In the genomic region with DNA sequence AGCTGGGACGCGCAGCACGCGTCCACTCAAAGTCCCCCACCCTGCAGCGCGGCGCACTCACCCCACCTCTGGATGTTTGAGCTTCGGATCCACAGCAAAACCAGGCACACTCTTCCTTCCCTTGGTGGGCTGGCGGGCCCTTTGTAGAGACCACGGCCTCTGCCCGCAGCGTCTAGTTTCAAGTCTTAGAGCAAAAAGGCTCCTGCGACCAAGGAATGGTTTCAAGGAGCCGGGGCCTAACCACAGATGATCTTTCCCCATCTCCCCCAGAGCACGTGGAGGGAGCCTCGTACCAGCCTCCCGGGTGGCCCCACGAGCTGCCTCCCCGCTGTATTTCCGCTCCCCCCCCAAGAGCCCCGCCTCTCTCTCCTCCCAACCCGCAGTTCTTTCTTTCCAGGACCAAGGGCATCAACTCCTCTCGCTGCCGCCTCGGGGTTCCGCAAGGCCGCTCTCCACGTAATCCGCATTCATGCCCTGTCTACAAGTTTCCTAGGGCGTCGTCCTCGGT, we compare ENCODE assay signal across 13 mouse cellular contexts. TPM values are rescaled to one million over a fixed set of nuclear protein-coding genes. Genes with fewer than 3 reads are reported as not detected.
DNase-seq lines count a peak whose midpoint lies in the region; ATAC-seq and TF ChIP-seq lines count a peak whose summit lies in the region.
"Had no signal": no experiment of that assay in that cellular context is flagged by ENCODE, and none has a peak within 500 bp of the region (broad histone marks: within the 10 kb centered on the region; RNA-seq: fewer than 3 reads in every experiment).

No protein-coding gene starts in this region.

- no peak for TF ChIP-seq CTCF in midbrain, postnatal 0 days (IDR thresholded peaks at IDR 0.05)
- TF ChIP-seq CTCF in stomach, postnatal 0 days (IDR thresholded peaks at IDR 0.05; ENCODE audit: low read depth) = no peak

- peak overlapping the region; percentile 29 for H3K4me2 ChIP-seq in forebrain, embryonic 12.5 days
- H3K4me2 ChIP-seq in forebrain, embryonic 16.5 days (ENCODE audit: low read length) = no peak overlapping the region
- peak overlapping the region; percentile 19; the same call in 1 of the 2 replicates for H3K4me2 ChIP-seq in midbrain, embryonic 12.5 days (replicated peaks)
- no peak overlapping the region for H3K4me2 ChIP-seq in midbrain, postnatal 0 days (ENCODE audit: low read depth, low read length, poor library complexity, severe bottlenecking)
- H3K4me2 ChIP-seq in stomach, postnatal 0 days (replicated peaks; ENCODE audit: low read depth) = peak overlapping the region; percentile 5; the same call in 1 of the 2 replicates

- no peak for TF ChIP-seq EP300 in stomach, postnatal 0 days (optimal IDR thresholded peaks at IDR 0.05)

- H3K27ac ChIP-seq in forebrain, embryonic 12.5 days = no peak overlapping the region
- no peak overlapping the region for H3K27ac ChIP-seq in forebrain, embryonic 16.5 days (ENCODE audit: low read length)
- no peak overlapping the region for H3K27ac ChIP-seq in midbrain, embryonic 12.5 days (replicated peaks)
- H3K27ac ChIP-seq in midbrain, postnatal 0 days (ENCODE audit: low read depth, low read length) = no peak overlapping the region
- no peak overlapping the region for H3K27ac ChIP-seq in limb, embryonic 10.5 days
- no peak overlapping the region for H3K27ac ChIP-seq in stomach, postnatal 0 days (replicated peaks)
- H3K27ac ChIP-seq: hindbrain, postnatal 0 days had no signal

- H3K4me1 ChIP-seq in forebrain, embryonic 12.5 days = peaks cover 50% of the 10 kb centered on the region
- H3K4me1 ChIP-seq in forebrain, embryonic 16.5 days (replicated peaks; ENCODE audit: control insufficient read depth, insufficient read depth, low read length) = peaks cover 19% of the 10 kb centered on the region
- peaks cover 39% of the 10 kb centered on the region for H3K4me1 ChIP-seq in midbrain, embryonic 12.5 days
- H3K4me1 ChIP-seq in midbrain, postnatal 0 days (ENCODE audit: insufficient read depth, low read length) = no peaks in the 10 kb centered on the region
- H3K4me1 ChIP-seq in limb, embryonic 10.5 days = peaks cover 51% of the 10 kb centered on the region
- no peaks in the 10 kb centered on the region for H3K4me1 ChIP-seq in stomach, postnatal 0 days (replicated peaks; ENCODE audit: control insufficient read depth, insufficient read depth)

- WGBS in forebrain, embryonic 12.5 days = under 1% methylated on average over 32 of the region's 32 CpGs
- WGBS in forebrain, embryonic 16.5 days = 4% methylated on average over 32 of the region's 32 CpGs
- WGBS in midbrain, embryonic 12.5 days = under 1% methylated on average over 30 of the region's 32 CpGs
- under 1% methylated on average over 32 of the region's 32 CpGs for WGBS in midbrain, postnatal 0 days
- WGBS in limb, embryonic 10.5 days = under 1% methylated on average over 32 of the region's 32 CpGs
- WGBS in stomach, postnatal 0 days = 6% methylated on average over 32 of the region's 32 CpGs

- no peak for DNase-seq in midbrain, postnatal 0 days (ENCODE audit: low spot score)
- DNase-seq in limb, embryonic 10.5 days (ENCODE audit: low spot score) = peak; percentile 64
- no peak for DNase-seq in stomach, postnatal 0 days (ENCODE audit: low spot score)
- no peak for DNase-seq in left cerebral cortex, postnatal 25 days (ENCODE audit: low spot score in 2 of 2)
- DNase-seq: cerebellum, adult 9-10 months; lung, postnatal 36 days had no signal

- no peak overlapping the region; the same call in 1 of the 2 replicates for H3K9ac ChIP-seq in forebrain, embryonic 12.5 days
- no peak overlapping the region for H3K9ac ChIP-seq in forebrain, embryonic 16.5 days (replicated peaks; ENCODE audit: low read depth, low read length)
- no peak overlapping the region for H3K9ac ChIP-seq in midbrain, embryonic 12.5 days (replicated peaks)
- no peak overlapping the region for H3K9ac ChIP-seq in midbrain, postnatal 0 days (replicated peaks; ENCODE audit: low read length, poor library complexity, severe bottlenecking)
- H3K9ac ChIP-seq in stomach, postnatal 0 days (ENCODE audit: low read length) = no peak overlapping the region

- H3K27me3 ChIP-seq in forebrain, embryonic 12.5 days = peaks cover 87% of the 10 kb centered on the region
- peaks cover 52% of the 10 kb centered on the region for H3K27me3 ChIP-seq in forebrain, embryonic 16.5 days (replicated peaks; ENCODE audit: control insufficient read depth, insufficient read depth, low read length)
- peaks cover 93% of the 10 kb centered on the region for H3K27me3 ChIP-seq in midbrain, embryonic 12.5 days
- H3K27me3 ChIP-seq in midbrain, postnatal 0 days (ENCODE audit: insufficient read depth, low read length) = peaks cover 78% of the 10 kb centered on the region
- H3K27me3 ChIP-seq in limb, embryonic 10.5 days (ENCODE audit: low read depth, poor library complexity, severe bottlenecking) = peaks cover 100% of the 10 kb centered on the region
- peaks cover 39% of the 10 kb centered on the region for H3K27me3 ChIP-seq in stomach, postnatal 0 days (ENCODE audit: control insufficient read depth, insufficient read depth, low read length)

- H3K4me3 ChIP-seq in forebrain, embryonic 12.5 days (replicated peaks) = peak overlapping the region; percentile 7; the same call in 1 of the 2 replicates
- no peak overlapping the region for H3K4me3 ChIP-seq in forebrain, embryonic 16.5 days (replicated peaks; ENCODE audit: low read length)
- 0 out of 2 replicates have a peak overlapping the region, but pooled peaks have one; percentile 13 for H3K4me3 ChIP-seq in midbrain, embryonic 12.5 days
- H3K4me3 ChIP-seq in midbrain, postnatal 0 days (ENCODE audit: low read depth, low read length) = no peak overlapping the region
- peak overlapping the region; percentile 21 for H3K4me3 ChIP-seq in limb, embryonic 10.5 days
- 0 out of 2 replicates have a peak overlapping the region, but pooled peaks have one; percentile 12 for H3K4me3 ChIP-seq in stomach, postnatal 0 days (ENCODE audit: low read depth, low read length)

- H3K9me3 ChIP-seq in forebrain, embryonic 12.5 days = no peaks in the 10 kb centered on the region
- no peaks in the 10 kb centered on the region for H3K9me3 ChIP-seq in forebrain, embryonic 16.5 days (ENCODE audit: control insufficient read depth, low read length)
- no peaks in the 10 kb centered on the region for H3K9me3 ChIP-seq in midbrain, embryonic 12.5 days
- H3K9me3 ChIP-seq in midbrain, postnatal 0 days (ENCODE audit: low read length) = no peaks in the 10 kb centered on the region
- H3K9me3 ChIP-seq in limb, embryonic 10.5 days (replicated peaks) = no peaks in the 10 kb centered on the region
- H3K9me3 ChIP-seq in stomach, postnatal 0 days (ENCODE audit: control insufficient read depth, low read length) = no peaks in the 10 kb centered on the region

- intact Hi-C loops in left cerebral cortex, postnatal 25 days (cut with DNase I) = loop anchor here (5.0 to 10.0 kb wide), 4 partner anchors 226 to 1622 kb away; partner anchors contain the start of gene Hpse2

- H3K36me3 ChIP-seq in forebrain, embryonic 12.5 days (replicated peaks) = no peaks in the 10 kb centered on the region
- H3K36me3 ChIP-seq in forebrain, embryonic 16.5 days (ENCODE audit: control insufficient read depth, insufficient read depth) = no peaks in the 10 kb centered on the region
- H3K36me3 ChIP-seq in midbrain, embryonic 12.5 days = no peaks in the 10 kb centered on the region
- no peaks in the 10 kb centered on the region for H3K36me3 ChIP-seq in midbrain, postnatal 0 days (ENCODE audit: insufficient read depth, low read length)
- H3K36me3 ChIP-seq in limb, embryonic 10.5 days = no peaks in the 10 kb centered on the region
- no peaks in the 10 kb centered on the region for H3K36me3 ChIP-seq in stomach, postnatal 0 days (ENCODE audit: control insufficient read depth, insufficient read depth, low read length)

- no peak for ATAC-seq in forebrain, embryonic 12.5 days (ENCODE audit: low FRiP score)
- no peak for ATAC-seq in forebrain, embryonic 16.5 days
- no peak for ATAC-seq in midbrain, embryonic 12.5 days (ENCODE audit: low FRiP score, low read depth)
- ATAC-seq in midbrain, postnatal 0 days (ENCODE audit: low FRiP score) = no peak
- ATAC-seq in stomach, postnatal 0 days (ENCODE audit: low FRiP score, low TSS enrichment) = no peak
- no peak for ATAC-seq in frontal cortex, adult (ENCODE audit: low TSS enrichment)
- ATAC-seq: hindbrain, postnatal 0 days had no signal

RNA-seq across cellular contexts. Expression of gene Nkx2-3, which starts 1.7 kb away (rescaled TPM):
- 6.3 and 8.3 TPM in 2 replicates for polyA plus RNA-seq in forebrain, embryonic 12.5 days (2016; fragmentation: Nextera tagmentation; extraction: Ambion mirVana)
- polyA plus RNA-seq in forebrain, embryonic 16.5 days (2015; fragmentation: Nextera tagmentation; extraction: Ambion mirVana) = 2.2 and 2.7 TPM in 2 replicates
- 0.97 and 2.5 TPM in 2 replicates for polyA plus RNA-seq in midbrain, embryonic 12.5 days (2016; fragmentation: Nextera tagmentation; extraction: Ambion mirVana)
- total RNA-seq in midbrain, postnatal 0 days (2014; rRNA removed) = 0.05 TPM in 1 of 2 replicates, not detected in the other
- polyA plus RNA-seq in midbrain, postnatal 0 days (2015; fragmentation: Nextera tagmentation; extraction: Ambion mirVana) = 0.12 TPM in 1 of 2 replicates, not detected in the other
- 0.65 TPM in 1 of 2 replicates, not detected in the other for polyA plus RNA-seq in limb, embryonic 10.5 days (2016; fragmentation: Nextera tagmentation; extraction: Ambion mirVana)
- 5.4 and 5.7 TPM in 2 replicates for polyA plus RNA-seq in stomach, postnatal 0 days (2015; fragmentation: Nextera tagmentation; extraction: Ambion mirVana)
- total RNA-seq in left cerebral cortex, postnatal 25 days (2021) = not detected
- total RNA-seq: gastrocnemius, adult 18-20 months; hindbrain, postnatal 0 days; left cerebral cortex, adult 8-10 months had no signal
- polyA plus RNA-seq: hindbrain, postnatal 0 days had no signal

Comparison
In these comparisons a context has a peak if more than half of its experiments do, and no peak if none do; other contexts are left out.
1. H3K4me2 ChIP-seq: peak in forebrain, embryonic 12.5 days (single experiment), midbrain, embryonic 12.5 days (single experiment) and stomach, postnatal 0 days (single experiment); none in forebrain, embryonic 16.5 days (single experiment) and midbrain, postnatal 0 days (single experiment).
2. H3K4me3 ChIP-seq: peak in forebrain, embryonic 12.5 days (single experiment), midbrain, embryonic 12.5 days (single experiment), limb, embryonic 10.5 days (single experiment) and stomach, postnatal 0 days (single experiment); none in forebrain, embryonic 16.5 days (single experiment) and midbrain, postnatal 0 days (single experiment).